Mouse (Mus musculus) small intestine, adult 2 months (tissue): ENCODE measurements around the gene Ppp1r18. TPM values are rescaled to one million over a fixed set of nuclear protein-coding genes. Genes with fewer than 3 reads are reported as not detected.
A peak's percentile ranks its signal among the peaks of the same experiment; 100 is the strongest.
"Not testable (repeated sequence)": the region's sequence is repeated elsewhere in the genome, so short reads cannot be mapped to it uniquely, and the experiment has no call there.

Experiments
- H3K27ac ChIP-seq: fragments of 200-500 bp; 2 replicates; pipeline ENCODE4 v1.5.1; 2012; ENCODE audit warnings: low read depth, low read length, control low read depth, inconsistent platforms; ENCODE audit not compliant: insufficient read depth
- H3K27me3 ChIP-seq: fragments of 200-500 bp; 2 replicates; pipeline ENCODE4 v1.6.1; 2012; ENCODE audit warnings: mild to moderate bottlenecking, moderate library complexity, low read length, inconsistent platforms; ENCODE audit not compliant: control insufficient read depth, insufficient read depth
- H3K36me3 ChIP-seq: fragments of 200-500 bp; 2 replicates; pipeline ENCODE4 v1.6.1; 2012; ENCODE audit warnings: mild to moderate bottlenecking, low read length, control low read depth, inconsistent platforms; ENCODE audit not compliant: control insufficient read depth, insufficient read depth
- H3K4me1 ChIP-seq: fragments of 200-500 bp; 2 replicates; pipeline ENCODE4 v1.6.1; 2012; ENCODE audit warnings: low read length, inconsistent platforms, mixed read lengths; ENCODE audit not compliant: control insufficient read depth, insufficient read depth, insufficient read length
- H3K4me3 ChIP-seq: fragments of 200-500 bp; 2 replicates; pipeline ENCODE4 v1.5.1; 2012; ENCODE audit warnings: low read depth, mild to moderate bottlenecking, control low read depth, inconsistent platforms, low read length, moderate library complexity
- CTCF ChIP-seq: fragments of 200-500 bp; IDR thresholded peaks from 2 replicates; pipeline ENCODE4 v1.5.1; 2012; ENCODE audit warnings: low read depth, mild to moderate bottlenecking, control low read depth, inconsistent platforms, low read length, moderate library complexity, mixed read lengths; ENCODE audit not compliant: insufficient replicate concordance, insufficient read length; ENCODE audit errors: extremely low read depth
- POLR2A ChIP-seq: fragments of 200-500 bp; IDR thresholded peaks from 2 replicates; pipeline ENCODE4 v1.6.1; 2012; ENCODE audit warnings: low read depth, mild to moderate bottlenecking, control low read depth, inconsistent platforms, low read length, moderate library complexity
- WGBS: fragments of 180-500 bp; shearing (Covaris S2); methylation state at CpG from one replicate; pipeline ENCODE4 v1.1.7; 2018; 5-methylcytosine and 5-hydroxymethylcytosine counted together
- polyA plus RNA-seq: library from polyadenylated mRNA; depleted of rRNA; stranded (reverse); fragments of >200 nt; gene quantifications from 2 replicates; pipeline ENCODE4 v1.2.3, GENCODE M21; 2012

Ppp1r18 gene
- polyA plus RNA-seq, 1 experiment: 22.0 TPM

GRCm38 (mm10) chr17:35837487-35837886, 27.9 kb upstream of the Ppp1r18 start:
- WGBS: under 1% methylated on average over 18 of the region's 18 CpGs
- H3K27ac ChIP-seq: peak overlapping the region; percentile 92
- H3K4me1 ChIP-seq: peaks cover 10% of the 10 kb centered on the region
- peaks cover 25% of the 10 kb centered on the region for H3K36me3 ChIP-seq
- H3K27me3 ChIP-seq: no peaks in the 10 kb centered on the region
- H3K4me3 ChIP-seq: peak overlapping the region; percentile 93
- no peak for TF ChIP-seq POLR2A
- TF ChIP-seq CTCF: no peak

- H3K36me3 ChIP-seq: peaks cover 25% of the 10 kb centered on the region
- WGBS: 2% methylated on average over 29 of the region's 29 CpGs
- no peaks in the 10 kb centered on the region for H3K27me3 ChIP-seq
- H3K4me1 ChIP-seq: peaks cover 10% of the 10 kb centered on the region
- peak within 1 kb of the TSS; percentile 92 for H3K27ac ChIP-seq
- TF ChIP-seq POLR2A: peak; percentile 97
- TF ChIP-seq CTCF: no peak
- H3K4me3 ChIP-seq: peak within 1 kb of the TSS; percentile 93
Measured at GRCm38 (mm10) chr17:35838122-35838544, 27.3 kb upstream of the Ppp1r18 start, which contains the start of gene Tubb5. TSS of gene Tubb5 (minus strand) at chr17:35838306.

GRCm38 (mm10) chr17:35838570-35838969, 26.8 kb upstream of the Ppp1r18 start:
- H3K4me1 ChIP-seq: peaks cover 10% of the 10 kb centered on the region
- no peaks in the 10 kb centered on the region for H3K27me3 ChIP-seq
- WGBS: 3% methylated on average over 5 of the region's 5 CpGs
- H3K4me3 ChIP-seq: peak overlapping the region; percentile 5; the same call in 1 of the 2 replicates
- peaks cover 22% of the 10 kb centered on the region for H3K36me3 ChIP-seq
- H3K27ac ChIP-seq: peak overlapping the region; percentile 70
- TF ChIP-seq POLR2A (no peak), CTCF (no peak)

- not testable (repeated sequence) for H3K4me1 ChIP-seq, H3K4me3 ChIP-seq, H3K27me3 ChIP-seq
- Histone ChIP-seq H3K27ac (peak overlapping the region; percentile 70; the same call in 1 of the 2 replicates), H3K36me3 (peaks cover 19% of the 10 kb centered on the region)
- 55% methylated on average over 3 of the region's 3 CpGs for WGBS
Measured at GRCm38 (mm10) chr17:35839002-35839401, 26.4 kb upstream of the Ppp1r18 start.

GRCm38 (mm10) chr17:35840561-35840960, 24.8 kb upstream of the Ppp1r18 start:
- H3K27me3 ChIP-seq: no peaks in the 10 kb centered on the region
- H3K4me3 ChIP-seq: peak overlapping the region; percentile 63
- peaks cover 6% of the 10 kb centered on the region; the same call in 1 of the 2 replicates for H3K4me1 ChIP-seq
- no peak overlapping the region for H3K27ac ChIP-seq
- TF ChIP-seq POLR2A (no peak), CTCF (no peak)
- H3K36me3 ChIP-seq: peaks cover 6% of the 10 kb centered on the region
- WGBS: 43% methylated on average over 14 of the region's 14 CpGs

GRCm38 (mm10) chr17:35841076-35841950, 24.1 kb upstream of the Ppp1r18 start, which contains the start of gene Mdc1:
TSS of gene Mdc1 (plus strand) at chr17:35841515.
- peak within 1 kb of the TSS; percentile 52 for H3K27ac ChIP-seq
- no peak for TF ChIP-seq CTCF
- TF ChIP-seq POLR2A: peak; percentile 79
- WGBS: under 1% methylated on average over 59 of the region's 59 CpGs
- peak within 1 kb of the TSS; percentile 73 for H3K4me3 ChIP-seq
- peaks cover 2% of the 10 kb centered on the region; the same call in 1 of the 2 replicates for H3K36me3 ChIP-seq
- H3K4me1 ChIP-seq: peaks cover 6% of the 10 kb centered on the region; the same call in 1 of the 2 replicates
- H3K27me3 ChIP-seq: no peaks in the 10 kb centered on the region

- Histone ChIP-seq H3K36me3 (peaks cover 4% of the 10 kb centered on the region), H3K27ac (peak overlapping the region; percentile 48), H3K4me1 (no peaks in the 10 kb centered on the region), H3K4me3 (peak overlapping the region; percentile 73), H3K27me3 (no peaks in the 10 kb centered on the region)
- TF ChIP-seq POLR2A (no peak), CTCF (no peak)
- 6% methylated on average over 11 of the region's 11 CpGs for WGBS
Measured at GRCm38 (mm10) chr17:35842006-35842405, 23.4 kb upstream of the Ppp1r18 start.
